Mouse (Mus musculus) stomach, embryonic 16.5 days (tissue): ENCODE measurements around the gene 2300003K06Rik. TPM values are rescaled to one million over a fixed set of nuclear protein-coding genes. Genes with fewer than 3 reads are reported as not detected.
"Not testable (repeated sequence)": the region's sequence is repeated elsewhere in the genome, so short reads cannot be mapped to it uniquely, and the experiment has no call there.

Experiments
- ATAC-seq: fragments of 200-750 bp; cut with Nextera tagmentation; 2 replicates; pipeline ENCODE4 v1.8.0; 2017; ENCODE audit warnings: moderate number of reproducible peaks, moderate TSS enrichment; ENCODE audit not compliant: insufficient read depth, low FRiP score
- H3K27ac ChIP-seq: fragments of 300-500 bp; sonication (generic); 2 replicates; pipeline ENCODE4 v1.5.1; 2014; ENCODE audit warnings: low read length
- H3K27me3 ChIP-seq: fragments of 300-500 bp; sonication (generic); 2 replicates; pipeline ENCODE4 v1.6.1; 2014; ENCODE audit warnings: low read length, control low read depth, mixed read lengths; ENCODE audit not compliant: control insufficient read depth, insufficient read depth
- H3K36me3 ChIP-seq: fragments of 300-500 bp; sonication (generic); 2 replicates; pipeline ENCODE4 v1.6.1; 2014; ENCODE audit warnings: low read length; ENCODE audit not compliant: control insufficient read depth, insufficient read depth
- H3K4me1 ChIP-seq: fragments of 300-500 bp; sonication (generic); 2 replicates; pipeline ENCODE4 v1.6.1; 2014; ENCODE audit warnings: low read length, control low read depth, mixed read lengths; ENCODE audit not compliant: control insufficient read depth, insufficient read depth
- H3K4me2 ChIP-seq: fragments of 300-500 bp; sonication (generic); 2 replicates; pipeline ENCODE4 v1.6.1; 2014; ENCODE audit warnings: low read depth, low read length, mixed read lengths
- H3K4me3 ChIP-seq: fragments of 300-500 bp; sonication (generic); replicated peaks from 2 replicates; pipeline ENCODE4 v1.5.1; 2014; ENCODE audit warnings: mild to moderate bottlenecking, low read length
- H3K9ac ChIP-seq: fragments of 300-500 bp; sonication (generic); 2 replicates; pipeline ENCODE4 v1.6.1; 2014; ENCODE audit warnings: low read length
- H3K9me3 ChIP-seq: fragments of 300-500 bp; sonication (generic); replicated peaks from 2 replicates; pipeline ENCODE4 v1.6.1; 2016; ENCODE audit warnings: low read length, control low read depth; ENCODE audit not compliant: control insufficient read depth
- WGBS: fragments of 180-500 bp; shearing (Covaris S2); extraction: QIAGEN DNeasy Blood & Tissue Kit; methylation state at CpG from one replicate; pipeline ENCODE4 v1.1.7; 2014; 5-methylcytosine and 5-hydroxymethylcytosine counted together
- polyA plus RNA-seq: library from polyadenylated mRNA; unstranded; fragments of >200 nt; fragmentation: Nextera tagmentation; extraction: Ambion mirVana; gene quantifications from 2 replicates; pipeline ENCODE4 v1.2.1, GENCODE M21; 2015

Gene 2300003K06Rik
- polyA plus RNA-seq, 1 experiment from 2014 or later = not detected

GRCm38 (mm10) chr11:99842185-99842584, 4.3 kb upstream of the 2300003K06Rik start:
- H3K27me3 ChIP-seq = no peaks in the 10 kb centered on the region
- H3K4me2 ChIP-seq = no peak overlapping the region
- no peaks in the 10 kb centered on the region for H3K4me1 ChIP-seq
- no peak overlapping the region for H3K9ac ChIP-seq
- no peak overlapping the region for H3K27ac ChIP-seq
- no peak overlapping the region for H3K4me3 ChIP-seq
- H3K9me3 ChIP-seq = no peaks in the 10 kb centered on the region
- 92% methylated on average over 1 of the region's 1 CpGs for WGBS
- no peaks in the 10 kb centered on the region for H3K36me3 ChIP-seq
- ATAC-seq = no peak

GRCm38 (mm10) chr11:99815566-99815965, 22.3 kb downstream of the 2300003K06Rik start, which contains the start of gene Gm11564:
Gm11564 (minus strand) TSS chr11:99815666.
- H3K27ac ChIP-seq, H3K36me3 ChIP-seq, H3K27me3 ChIP-seq, H3K4me2 ChIP-seq, H3K9me3 ChIP-seq, H3K4me3 ChIP-seq, H3K4me1 ChIP-seq, H3K9ac ChIP-seq, ATAC-seq: not testable (repeated sequence)
- WGBS = 86% methylated on average over 2 of the region's 2 CpGs

- not testable (repeated sequence) for H3K27ac ChIP-seq, H3K36me3 ChIP-seq, H3K9ac ChIP-seq, H3K4me3 ChIP-seq, H3K4me1 ChIP-seq, H3K9me3 ChIP-seq, H3K27me3 ChIP-seq, ATAC-seq, H3K4me2 ChIP-seq
These were observed 28.1 kb downstream of the 2300003K06Rik start, which contains the start of gene Krtap4-13 for GRCm38 (mm10) chr11:99809792-99810191. Krtap4-13 (minus strand) TSS chr11:99809892.

GRCm38 (mm10) chr11:99804346-99804745, 33.5 kb downstream of the 2300003K06Rik start, which contains the start of gene Gm11554:
Gm11554 (minus strand) TSS chr11:99804446.
- no CpG with 5 or more reads among the region's 1 CpGs for WGBS
- H3K36me3 ChIP-seq, H3K4me3 ChIP-seq, H3K4me1 ChIP-seq, H3K9ac ChIP-seq, H3K27ac ChIP-seq, ATAC-seq, H3K4me2 ChIP-seq, H3K9me3 ChIP-seq, H3K27me3 ChIP-seq: not testable (repeated sequence)

GRCm38 (mm10) chr11:99798832-99799231, 39.0 kb downstream of the 2300003K06Rik start, which contains the start of gene Gm11569:
Gm11569 (minus strand) TSS chr11:99798932.
- not testable (repeated sequence) for H3K27ac ChIP-seq, H3K36me3 ChIP-seq, H3K4me3 ChIP-seq, ATAC-seq, H3K4me1 ChIP-seq, H3K9me3 ChIP-seq, H3K4me2 ChIP-seq, H3K9ac ChIP-seq, H3K27me3 ChIP-seq
- WGBS = no CpG with 5 or more reads among the region's 1 CpGs

GRCm38 (mm10) chr11:99793367-99793766, 44.5 kb downstream of the 2300003K06Rik start, which contains the start of gene Gm11596:
Gm11596 (minus strand) TSS chr11:99793467.
- 77% methylated on average over 2 of the region's 2 CpGs for WGBS
- Histone ChIP-seq H3K36me3 (no peaks in the 10 kb centered on the region), H3K4me1 (no peaks in the 10 kb centered on the region), H3K27ac (no peak within 1 kb of the TSS), H3K4me2 (no peak within 1 kb of the TSS), H3K4me3 (no peak within 1 kb of the TSS), H3K9ac (no peak within 1 kb of the TSS), H3K27me3 (no peaks in the 10 kb centered on the region), H3K9me3 (no peaks in the 10 kb centered on the region)
- ATAC-seq = no peak

Other genes starting within 250 kb of the 2300003K06Rik start
- not detected in 2 replicates for gene Krtap1-3, start 246.7 kb downstream of the 2300003K06Rik start, polyA plus RNA-seq
- gene Krtap9-3, start 240.0 kb downstream of the 2300003K06Rik start, polyA plus RNA-seq = not detected in 2 replicates
- gene Gm11938, start 234.8 kb downstream of the 2300003K06Rik start, polyA plus RNA-seq = not detected in 2 replicates
- not detected in 2 replicates for gene Gm11937, start 227.9 kb downstream of the 2300003K06Rik start, polyA plus RNA-seq
- gene Krtap2-4, start 223.2 kb downstream of the 2300003K06Rik start, polyA plus RNA-seq = not detected in 2 replicates
- not detected in 2 replicates for gene Gm11562, start 217.6 kb downstream of the 2300003K06Rik start, polyA plus RNA-seq
- gene Krtap4-1, start 209.8 kb downstream of the 2300003K06Rik start, polyA plus RNA-seq = not detected in 2 replicates
- gene Krtap4-2, start 203.0 kb downstream of the 2300003K06Rik start, polyA plus RNA-seq = not detected in 2 replicates
- gene Krtap4-7, start 194.0 kb downstream of the 2300003K06Rik start, polyA plus RNA-seq = not detected in 2 replicates
- not detected in 2 replicates for gene Gm11555, start 187.8 kb downstream of the 2300003K06Rik start, polyA plus RNA-seq
- gene Gm11563, start 179.1 kb downstream of the 2300003K06Rik start, polyA plus RNA-seq = not detected in 2 replicates
- gene Krtap4-6, start 172.1 kb downstream of the 2300003K06Rik start, polyA plus RNA-seq = not detected in 2 replicates
- not detected in 2 replicates for gene Gm14190, start 147.3 kb downstream of the 2300003K06Rik start, polyA plus RNA-seq
- not detected in 2 replicates for gene Gm14180, start 103.8 kb downstream of the 2300003K06Rik start, polyA plus RNA-seq
- not detected in 2 replicates for gene Gm11595, start 65.2 kb downstream of the 2300003K06Rik start, polyA plus RNA-seq
- gene Krtap4-8, start 57.4 kb downstream of the 2300003K06Rik start, polyA plus RNA-seq = not detected in 2 replicates
- gene Krtap4-9, start 52.9 kb downstream of the 2300003K06Rik start, polyA plus RNA-seq = not detected in 2 replicates
- not detected in 2 replicates for gene Gm11596, start 44.6 kb downstream of the 2300003K06Rik start, polyA plus RNA-seq
- not detected in 2 replicates for gene Gm11569, start 39.1 kb downstream of the 2300003K06Rik start, polyA plus RNA-seq
- gene Gm11554, start 33.6 kb downstream of the 2300003K06Rik start, polyA plus RNA-seq = not detected in 2 replicates
- not detected in 2 replicates for gene Krtap4-13, start 28.2 kb downstream of the 2300003K06Rik start, polyA plus RNA-seq
- not detected in 2 replicates for gene Gm11564, start 22.4 kb downstream of the 2300003K06Rik start, polyA plus RNA-seq
- gene Krtap4-16, start 13.5 kb upstream of the 2300003K06Rik start, polyA plus RNA-seq = not detected in 2 replicates
- not detected in 2 replicates for gene Gm11568, start 19.9 kb upstream of the 2300003K06Rik start, polyA plus RNA-seq
- gene Gm11559, start 26.4 kb upstream of the 2300003K06Rik start, polyA plus RNA-seq = not detected in 2 replicates
- not detected in 2 replicates for gene Krtap9-1, start 35.3 kb upstream of the 2300003K06Rik start, polyA plus RNA-seq
- not detected in 2 replicates for gene Gm11567, start 41.1 kb upstream of the 2300003K06Rik start, polyA plus RNA-seq
- not detected in 2 replicates for gene Krtap31-1, start 69.9 kb upstream of the 2300003K06Rik start, polyA plus RNA-seq
- not detected in 2 replicates for gene Gm11565, start 76.7 kb upstream of the 2300003K06Rik start, polyA plus RNA-seq
- gene Krtap31-2, start 98.2 kb upstream of the 2300003K06Rik start, polyA plus RNA-seq = not detected in 2 replicates
- not detected in 2 replicates for gene Krtap9-5, start 110.4 kb upstream of the 2300003K06Rik start, polyA plus RNA-seq
- gene Krtap29-1, start 141.0 kb upstream of the 2300003K06Rik start, polyA plus RNA-seq = not detected in 2 replicates
- gene Krtap16-1, start 148.5 kb upstream of the 2300003K06Rik start, polyA plus RNA-seq = not detected in 2 replicates
- not detected in 2 replicates for gene Krtap17-1, start 155.9 kb upstream of the 2300003K06Rik start, polyA plus RNA-seq
- 0.23 and 0.34 TPM in 2 replicates for gene Krt33a, start 178.1 kb upstream of the 2300003K06Rik start, polyA plus RNA-seq
- 0.30 TPM in 1 of 2 replicates, not detected in the other for gene Krt33b, start 191.8 kb upstream of the 2300003K06Rik start, polyA plus RNA-seq
- gene Krt34, start 203.5 kb upstream of the 2300003K06Rik start, polyA plus RNA-seq = 3.2 and 4.2 TPM in 2 replicates
- 0.74 and 0.81 TPM in 2 replicates for gene Krt31, start 212.5 kb upstream of the 2300003K06Rik start, polyA plus RNA-seq